Mouse (Mus musculus) myocyte (in vitro differentiated cells): ENCODE measurements around the gene Tuba1b. TPM values are rescaled to one million over a fixed set of nuclear protein-coding genes. Genes with fewer than 3 reads are reported as not detected.
A peak's percentile ranks its signal among the peaks of the same experiment; 100 is the strongest.

Source experiments
- H3K27me3 ChIP-seq: one replicate; pipeline ENCODE4 v1.6.1; 2011; ENCODE audit not compliant: control insufficient read depth, insufficient read depth, insufficient read length
- H3K36me3 ChIP-seq: one replicate; pipeline ENCODE4 v1.6.1; 2011; ENCODE audit not compliant: control insufficient read depth, insufficient read depth
- H3K4me2 ChIP-seq: one replicate; pipeline ENCODE4 v1.6.1; 2011; ENCODE audit warnings: low read depth, control low read depth
- H3K4me3 ChIP-seq: one replicate; pipeline ENCODE4 v1.5.1; 2011; ENCODE audit warnings: mild to moderate bottlenecking, control low read depth, moderate library complexity
- H3K79me2 ChIP-seq: one replicate; pipeline ENCODE4 v1.6.1; 2011; ENCODE audit not compliant: control insufficient read depth, insufficient read depth
- H3ac ChIP-seq: one replicate; pipeline ENCODE4 v1.6.1; 2011; ENCODE audit not compliant: control insufficient read depth, insufficient read length
- CEBPB ChIP-seq: IDR thresholded peaks from 2 replicates; pipeline ENCODE4 v1.6.1; 2011; ENCODE audit warnings: mild to moderate bottlenecking, moderate library complexity; ENCODE audit not compliant: poor library complexity, insufficient read depth, severe bottlenecking
- E2F4 ChIP-seq: IDR thresholded peaks from one replicate; pipeline ENCODE4 v1.6.1; 2011; ENCODE audit warnings: mild to moderate bottlenecking, control low read depth, moderate library complexity; ENCODE audit not compliant: insufficient read depth
- MAX ChIP-seq: IDR thresholded peaks from one replicate; pipeline ENCODE4 v1.6.1; 2011; ENCODE audit warnings: low read depth, mild to moderate bottlenecking, control low read depth
- MYOD1 ChIP-seq, 3 experiments: IDR thresholded peaks; one replicate each; pipeline ENCODE4 v1.6.1; 2011; ENCODE audit warnings: control low read depth in 2 of 3, low read depth in 2 of 3, mild to moderate bottlenecking in 2 of 3, moderate library complexity in 1 of 3; ENCODE audit not compliant: insufficient read length in 2 of 3, control insufficient read depth in 1 of 3
- MYOG ChIP-seq, 3 experiments: IDR thresholded peaks; one replicate each; pipeline ENCODE4 v1.6.1; 2011; ENCODE audit warnings: control low read depth in 2 of 3, low read depth in 2 of 3, mild to moderate bottlenecking in 2 of 3; ENCODE audit not compliant: insufficient read length in 2 of 3, control insufficient read depth in 1 of 3, insufficient read depth in 1 of 3
- POLR2A ChIP-seq: IDR thresholded peaks from one replicate; pipeline ENCODE4 v1.6.1; 2011; ENCODE audit warnings: low read depth, mild to moderate bottlenecking, control low read depth, moderate library complexity; ENCODE audit not compliant: insufficient read length
- POLR2AphosphoS2 ChIP-seq: IDR thresholded peaks from one replicate; pipeline ENCODE4 v1.6.1; 2011; ENCODE audit warnings: low read depth, control low read depth; ENCODE audit not compliant: insufficient read length
- REST ChIP-seq: IDR thresholded peaks from one replicate; pipeline ENCODE4 v1.6.1; 2011; ENCODE audit warnings: mild to moderate bottlenecking, control low read depth, moderate library complexity; ENCODE audit not compliant: insufficient read depth, insufficient read length
- SRF ChIP-seq: IDR thresholded peaks from one replicate; pipeline ENCODE4 v1.6.1; 2011; ENCODE audit warnings: low read depth; ENCODE audit not compliant: control insufficient read depth, insufficient read length
- TCF12 ChIP-seq: IDR thresholded peaks from one replicate; pipeline ENCODE4 v1.6.1; 2011; ENCODE audit warnings: mild to moderate bottlenecking, control low read depth; ENCODE audit not compliant: poor library complexity, insufficient read depth, severe bottlenecking
- TCF3 ChIP-seq: IDR thresholded peaks from one replicate; pipeline ENCODE4 v1.6.1; 2011; ENCODE audit warnings: low read depth, control low read depth; ENCODE audit not compliant: insufficient read length
- USF1 ChIP-seq: IDR thresholded peaks from one replicate; pipeline ENCODE4 v1.6.1; 2011; ENCODE audit warnings: low read depth, mild to moderate bottlenecking, control low read depth, moderate library complexity
- polyA plus RNA-seq: library from polyadenylated mRNA; unstranded; fragments of >200 nt; fragmentation: generic; extraction: Trizol; gene quantifications from one replicate; pipeline ENCODE4 v1.2.1, GENCODE M21; 2012; ENCODE audit warnings: missing spikeins

Gene Tuba1b
- 2,204 TPM for polyA plus RNA-seq

DNA sequence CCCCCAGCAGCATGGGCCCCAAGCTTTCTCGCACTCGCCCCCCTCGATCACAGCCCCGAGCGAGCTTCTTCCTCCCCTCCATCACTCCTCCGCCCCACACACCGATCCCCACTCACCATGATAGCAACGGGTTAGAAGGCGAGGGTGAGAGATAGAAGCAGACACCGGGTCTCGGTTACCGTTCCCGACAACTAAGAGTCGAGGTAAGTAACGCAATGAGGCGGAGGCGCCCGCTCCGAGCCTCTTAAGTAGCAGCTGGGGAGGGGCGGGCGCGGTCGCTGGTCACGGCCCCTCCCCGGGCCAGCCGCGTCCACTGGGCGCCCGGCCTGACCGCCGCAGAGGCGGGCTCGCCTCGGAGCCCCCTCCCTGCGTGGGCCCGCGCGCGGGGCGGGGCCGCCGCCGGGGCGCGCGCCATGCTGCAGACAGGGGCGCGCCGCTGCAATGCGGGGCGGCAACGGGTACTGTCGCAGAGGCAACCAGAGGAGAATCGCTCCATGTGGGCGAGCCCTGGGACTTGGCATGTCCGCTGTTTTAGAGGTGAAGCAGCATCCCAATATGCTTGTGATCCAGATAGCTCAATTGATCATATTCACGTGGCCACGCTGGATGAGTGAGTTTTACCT, at the start of gene Tuba1b:
Tuba1b (minus strand) TSS at position 349 of the 623 bp plus-strand sequence.
- Histone ChIP-seq H3K36me3 (peaks cover 18% of the 10 kb centered on the region), H3K4me2 (peak within 1 kb of the TSS; percentile 87)

DNA sequence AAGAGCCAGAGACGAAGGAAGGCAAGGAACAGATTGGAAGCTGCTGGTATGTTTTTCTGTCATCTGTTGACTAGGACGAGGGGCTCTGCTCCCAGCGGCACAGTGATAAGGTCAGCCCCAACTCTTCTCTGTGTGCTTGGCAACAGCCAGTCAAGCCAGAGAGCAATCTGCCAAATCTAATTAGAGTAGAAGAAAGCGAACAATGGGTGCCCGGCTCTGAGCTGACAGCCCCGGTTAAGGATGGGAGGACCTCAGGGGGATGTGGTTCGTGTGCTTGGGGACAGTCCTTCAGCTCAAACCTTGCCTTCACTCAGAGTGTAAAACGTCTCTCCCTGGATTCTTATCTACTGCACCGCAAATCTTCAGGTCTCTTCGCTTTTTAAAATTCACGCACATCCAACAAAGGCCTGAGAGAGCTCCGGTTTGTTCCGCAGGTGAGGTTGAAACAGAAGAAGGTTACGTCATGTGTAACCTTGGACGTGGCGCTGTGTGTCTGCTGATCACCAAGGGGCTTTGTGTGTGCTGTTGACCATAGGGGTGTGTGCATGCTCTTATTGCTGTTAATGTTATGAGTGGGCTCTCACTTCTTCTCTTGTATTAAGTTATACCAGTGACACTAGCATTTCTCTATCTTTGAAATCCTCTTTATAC, 49.2 kb upstream of the Tuba1b start:
- Histone ChIP-seq H3K79me2 (peaks cover 7% of the 10 kb centered on the region), H3K4me2 (no peak overlapping the region), H3K27me3 (no peaks in the 10 kb centered on the region), H3ac (no peak overlapping the region), H3K4me3 (no peak overlapping the region), H3K36me3 (no peaks in the 10 kb centered on the region)
- no peak for TF ChIP-seq USF1

More for the DNA sequence above, at the start of gene Tuba1b:
- H3K4me3 ChIP-seq: peak within 1 kb of the TSS; percentile 96
- H3K79me2 ChIP-seq: peaks cover 27% of the 10 kb centered on the region
- H3ac ChIP-seq: peak within 1 kb of the TSS; percentile 36
- no peaks in the 10 kb centered on the region for H3K27me3 ChIP-seq
- TF ChIP-seq POLR2A: peak; percentile 85
- peak; percentile 33 for TF ChIP-seq MAX
- no peak for TF ChIP-seq REST
- peak; percentile 94 for TF ChIP-seq POLR2AphosphoS2
- TF ChIP-seq SRF: no peak
- TF ChIP-seq MYOG (IDR thresholded peaks at IDR 0.05; ENCODE audit: control insufficient read depth in 1 of 3, insufficient read depth in 1 of 3, insufficient read length in 2 of 3, low read depth in 2 of 3): peak in 1 of 3 experiments; percentile 66
- TF ChIP-seq USF1: no peak
- TF ChIP-seq CEBPB: no peak
- no peak for TF ChIP-seq TCF3
- TF ChIP-seq E2F4: peak; percentile 30
- no peak for TF ChIP-seq TCF12
- peak in 1 of 3 experiments; percentile 30 for TF ChIP-seq MYOD1 (IDR thresholded peaks at IDR 0.05; ENCODE audit: control insufficient read depth in 1 of 3, insufficient read length in 2 of 3, low read depth in 2 of 3)

DNA sequence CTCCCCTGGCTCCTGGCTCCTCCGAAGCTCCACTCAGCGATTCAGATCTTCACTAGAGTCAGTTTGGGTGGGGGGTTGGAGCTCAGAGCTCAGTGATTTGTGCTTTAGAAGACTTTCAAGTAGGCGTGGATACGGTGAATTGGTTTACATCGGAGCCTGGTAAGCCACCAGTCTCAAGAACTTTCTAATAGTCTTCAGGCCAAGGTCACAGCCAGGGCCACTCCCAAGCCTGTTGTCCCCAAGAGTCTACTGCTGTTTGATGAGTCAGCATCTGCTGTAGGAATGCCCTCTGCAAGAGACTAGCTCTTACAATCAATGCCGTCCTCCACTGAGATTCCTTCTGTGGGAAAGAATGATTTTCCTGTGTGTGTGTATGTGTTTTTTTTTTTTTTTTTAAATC, 47.7 kb upstream of the Tuba1b start:
- Histone ChIP-seq H3K27me3 (no peaks in the 10 kb centered on the region), H3K4me3 (no peak overlapping the region), H3ac (no peak overlapping the region), H3K36me3 (no peaks in the 10 kb centered on the region), H3K4me2 (no peak overlapping the region), H3K79me2 (peaks cover 7% of the 10 kb centered on the region)
- no peak for TF ChIP-seq CEBPB
- TF ChIP-seq REST: no peak
- TF ChIP-seq POLR2A: no peak
- no peak for TF ChIP-seq TCF12
- TF ChIP-seq MAX: no peak
- no peak for TF ChIP-seq MYOG (IDR thresholded peaks at IDR 0.05; ENCODE audit: control insufficient read depth in 1 of 3, insufficient read depth in 1 of 3, insufficient read length in 2 of 3, low read depth in 2 of 3)
- no peak for TF ChIP-seq SRF
- TF ChIP-seq TCF3: no peak
- no peak for TF ChIP-seq E2F4
- TF ChIP-seq POLR2AphosphoS2: no peak
- no peak for TF ChIP-seq MYOD1 (IDR thresholded peaks at IDR 0.05; ENCODE audit: control insufficient read depth in 1 of 3, insufficient read length in 2 of 3, low read depth in 2 of 3)
- TF ChIP-seq USF1: no peak

DNA sequence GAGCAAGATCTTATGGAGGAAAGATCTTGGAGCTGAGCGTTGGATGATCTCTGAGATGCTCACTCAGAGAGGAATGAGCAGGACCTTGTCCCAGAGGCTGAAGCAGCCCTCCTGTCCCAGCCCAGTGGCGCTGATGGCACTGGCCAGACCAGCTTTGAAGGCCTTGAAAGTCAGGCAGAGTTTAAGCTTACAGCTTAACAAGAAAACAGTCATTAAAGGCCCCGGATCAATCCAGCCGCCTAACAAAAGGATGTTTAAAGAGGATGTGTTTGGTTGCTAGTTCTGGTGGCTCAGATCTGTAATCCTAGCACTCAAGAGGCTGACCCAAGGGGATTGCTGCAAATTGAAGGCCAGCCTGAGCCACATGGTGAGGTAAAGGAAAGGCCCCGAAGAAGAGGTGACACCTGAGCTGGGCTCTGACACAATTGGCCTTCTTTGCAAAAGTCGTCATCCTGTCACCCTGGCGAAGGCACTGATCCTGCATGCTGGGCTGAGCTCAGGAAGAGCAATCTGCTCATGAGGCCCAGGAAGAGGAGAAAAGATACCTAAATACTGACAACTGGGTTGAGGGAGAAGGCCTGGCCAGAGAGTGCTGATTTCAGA, 45.7 kb upstream of the Tuba1b start:
- TF ChIP-seq TCF3: no peak
- no peak for TF ChIP-seq SRF
- TF ChIP-seq CEBPB: no peak
- no peak for TF ChIP-seq MYOD1 (IDR thresholded peaks at IDR 0.05; ENCODE audit: control insufficient read depth in 1 of 3, insufficient read length in 2 of 3, low read depth in 2 of 3)
- no peak for TF ChIP-seq TCF12
- TF ChIP-seq E2F4: no peak
- TF ChIP-seq POLR2A: no peak
- TF ChIP-seq REST: no peak
- TF ChIP-seq MAX: no peak
- no peak for TF ChIP-seq POLR2AphosphoS2
- TF ChIP-seq MYOG (IDR thresholded peaks at IDR 0.05; ENCODE audit: control insufficient read depth in 1 of 3, insufficient read depth in 1 of 3, insufficient read length in 2 of 3, low read depth in 2 of 3): no peak
- TF ChIP-seq USF1: no peak
- no peaks in the 10 kb centered on the region for H3K36me3 ChIP-seq
- no peak overlapping the region for H3K4me2 ChIP-seq
- H3ac ChIP-seq: no peak overlapping the region
- H3K27me3 ChIP-seq: no peaks in the 10 kb centered on the region
- no peak overlapping the region for H3K4me3 ChIP-seq
- H3K79me2 ChIP-seq: peaks cover 7% of the 10 kb centered on the region
